Mouse (Mus musculus) spleen, adult 18-20 months (tissue): Measurements from ENCODE around the gene Zc3h13.
A peak's percentile ranks its signal among the peaks of the same experiment; 100 is the strongest.

Experiments used
- DNase-seq, 2 experiments: peaks; one replicate each; pipeline ENCODE4 v3.0.0; 2022; ENCODE audit warnings: mixed read lengths in 2 of 2

Zc3h13 gene

DNA sequence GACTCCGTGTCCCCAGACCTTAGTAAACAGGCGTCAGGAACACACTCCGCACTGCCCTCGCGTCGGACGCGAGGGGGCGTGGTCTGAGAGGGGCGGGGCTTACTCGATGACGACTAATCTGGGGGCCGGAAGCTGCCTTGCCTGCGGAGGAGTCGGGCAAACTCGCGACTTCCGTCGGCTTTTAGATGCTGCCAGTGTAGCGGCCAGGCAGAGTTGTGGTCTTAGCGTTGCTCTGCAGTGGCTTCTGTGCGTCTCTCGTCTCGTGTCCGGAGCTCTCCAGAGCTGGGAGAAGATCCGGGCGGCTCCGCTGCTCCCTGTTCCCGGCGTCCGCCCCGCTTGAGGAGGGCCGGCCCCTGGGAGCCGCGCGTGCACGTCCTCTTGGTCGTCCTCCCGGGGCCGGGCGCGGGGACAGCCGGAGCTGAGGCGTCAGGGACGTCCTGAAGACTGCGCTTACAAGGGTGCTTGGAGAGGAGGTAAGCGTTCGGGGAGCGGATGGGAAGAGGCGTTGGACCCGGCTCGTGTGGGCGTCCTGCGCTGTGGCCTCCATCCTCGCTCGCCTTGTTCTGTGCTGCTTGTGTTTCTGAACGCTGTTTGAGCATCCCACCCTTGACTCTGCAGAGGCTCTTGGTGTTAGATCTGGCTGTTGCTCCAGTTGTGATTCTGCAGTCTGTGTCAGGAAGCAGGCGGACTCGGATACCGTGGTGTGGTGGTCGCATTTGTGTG lies at the start of gene Zc3h13:
Gene Zc3h13 (plus strand): TSS at position 181 of the 723 bp plus-strand sequence.
- DNase-seq, result peak; percentile 91 to 98

GRCm38 (mm10) chr14:75235552-75235951 lies 48.6 kb upstream of the Zc3h13 start:
- DNase-seq, result no peak

DNA sequence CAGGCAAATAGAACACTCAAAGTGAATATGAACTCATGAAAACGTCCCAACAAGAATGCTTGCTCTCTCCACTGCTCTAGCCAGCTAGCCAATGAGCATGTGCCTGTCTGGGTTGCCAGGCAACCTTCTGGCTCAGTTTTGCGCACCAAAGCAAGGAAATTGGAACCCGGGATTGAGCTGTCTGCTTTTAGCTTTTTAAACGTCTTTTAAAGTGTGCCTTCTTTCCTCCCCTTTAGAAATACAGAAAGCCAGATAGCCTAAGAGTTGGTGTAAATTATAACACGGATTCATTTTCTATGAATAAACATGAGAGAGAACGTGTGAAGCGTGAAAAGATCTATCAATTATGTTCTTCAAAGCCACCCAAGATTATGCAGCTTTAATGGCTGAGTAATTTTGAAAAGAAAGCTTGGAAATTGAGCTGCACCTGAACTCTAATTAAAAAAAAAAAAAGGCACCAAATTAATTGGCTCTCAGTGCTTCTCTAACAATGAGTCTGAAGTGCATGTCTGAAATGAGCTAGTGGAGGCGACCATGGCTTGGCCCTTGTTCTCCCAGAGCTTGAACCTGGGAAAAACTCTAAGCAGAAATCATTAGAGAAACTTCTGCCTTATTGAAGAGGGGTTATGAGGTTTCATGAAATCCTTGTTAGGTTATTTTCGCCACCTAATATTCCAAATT lies 48.1 kb upstream of the Zc3h13 start:
- no peak for DNase-seq

DNA sequence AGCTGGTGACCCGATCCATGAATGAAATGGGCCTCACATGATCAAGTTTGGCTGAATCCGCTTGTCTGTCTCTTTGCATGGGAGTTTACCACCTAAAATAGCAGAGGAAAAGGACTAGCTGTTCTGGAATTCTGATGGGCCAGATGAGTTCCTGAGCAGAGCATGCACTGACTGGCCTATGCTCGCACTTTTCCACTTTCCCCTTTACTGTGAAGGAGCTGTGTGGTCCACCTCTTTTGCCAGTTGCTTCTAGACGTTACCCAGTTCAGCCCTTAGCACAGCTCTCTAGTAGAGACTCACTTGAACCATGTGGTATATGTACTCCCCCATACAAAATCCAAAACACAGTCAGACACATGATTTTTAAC lies 47.6 kb upstream of the Zc3h13 start:
- no peak for DNase-seq

DNA sequence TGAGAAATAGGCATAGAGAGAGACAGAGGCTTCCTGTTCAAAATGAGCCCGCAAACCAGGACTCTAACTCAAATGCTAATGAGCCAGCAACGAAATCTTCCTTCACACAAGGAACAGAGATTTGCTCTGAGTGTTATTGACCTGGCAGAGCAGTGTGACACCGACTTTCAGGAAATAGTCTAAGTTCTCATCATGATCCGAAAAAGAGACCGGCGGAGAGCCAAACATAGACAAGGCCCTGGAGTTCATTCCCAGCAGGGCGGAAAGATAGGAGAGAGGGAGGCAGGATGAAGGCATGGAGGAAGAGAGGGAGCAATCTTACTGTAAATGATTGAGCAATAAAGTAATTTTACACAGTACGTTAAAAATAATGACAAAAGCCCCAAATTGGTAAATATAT lies 47.1 kb upstream of the Zc3h13 start:
- no peak for DNase-seq

DNA sequence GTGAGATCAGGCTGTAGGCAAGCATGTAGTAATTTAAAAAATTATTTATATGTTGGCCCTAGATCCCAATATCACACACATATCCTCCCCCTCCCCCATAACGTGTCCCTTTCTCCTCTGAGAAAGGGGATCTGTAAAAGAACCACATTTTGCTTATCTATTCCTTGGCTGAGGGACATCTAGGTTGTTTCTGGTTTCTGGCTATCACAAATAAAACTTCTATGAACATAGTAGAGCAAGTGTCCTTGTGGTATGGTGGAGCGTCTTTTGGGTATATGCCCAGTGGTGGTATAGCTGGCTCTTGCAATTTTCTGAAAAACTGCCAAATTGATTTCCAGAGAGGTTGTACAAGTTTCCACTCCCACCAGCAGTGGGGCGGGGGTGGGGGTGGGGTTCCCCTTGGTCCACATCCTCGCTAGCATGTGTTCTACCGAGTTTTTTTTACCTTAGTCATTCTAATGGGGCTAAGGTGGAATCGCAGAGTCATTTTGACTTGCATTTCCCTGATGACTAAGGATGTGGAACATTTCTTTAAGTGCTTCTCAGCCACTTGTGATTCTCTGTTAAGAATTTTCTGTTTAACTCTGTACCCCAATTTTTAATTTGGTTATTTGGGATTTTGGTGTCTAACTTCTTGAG lies 46.0 kb upstream of the Zc3h13 start:
- no peak for DNase-seq

GRCm38 (mm10) chr14:75242087-75242486 lies 42.1 kb upstream of the Zc3h13 start, which contains the start of gene Cpb2:
Cpb2 (plus strand) TSS chr14:75242287.
- DNase-seq, result no peak

- DNase-seq, result no peak
Observed at GRCm38 (mm10) chr14:75246024-75247000, 37.9 kb upstream of the Zc3h13 start.

DNA sequence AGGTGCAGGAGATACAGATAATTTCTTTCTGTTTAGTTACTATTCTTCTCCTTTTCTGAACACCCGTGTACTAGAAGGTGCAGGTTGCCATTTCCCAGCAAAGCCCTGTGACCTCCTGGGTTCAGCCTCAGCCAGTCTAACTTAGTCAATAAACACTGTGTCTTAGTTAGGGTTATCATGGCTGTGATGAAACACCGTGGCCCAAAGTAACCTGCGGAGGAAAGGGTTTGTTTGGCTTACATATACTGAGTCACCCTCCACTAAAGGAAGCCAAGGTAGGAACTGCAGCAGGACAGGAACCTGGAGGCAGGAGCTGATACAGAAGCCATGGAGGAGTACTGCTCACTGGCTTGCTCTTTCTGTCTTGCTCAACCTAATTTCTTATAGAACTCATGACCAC lies 33.7 kb upstream of the Zc3h13 start:
- no peak for DNase-seq

GRCm38 (mm10) chr14:75256521-75256920 lies 27.7 kb upstream of the Zc3h13 start:
- DNase-seq, result no peak

- no peak for DNase-seq
Observed at GRCm38 (mm10) chr14:75269531-75269930, 14.6 kb upstream of the Zc3h13 start.

DNA sequence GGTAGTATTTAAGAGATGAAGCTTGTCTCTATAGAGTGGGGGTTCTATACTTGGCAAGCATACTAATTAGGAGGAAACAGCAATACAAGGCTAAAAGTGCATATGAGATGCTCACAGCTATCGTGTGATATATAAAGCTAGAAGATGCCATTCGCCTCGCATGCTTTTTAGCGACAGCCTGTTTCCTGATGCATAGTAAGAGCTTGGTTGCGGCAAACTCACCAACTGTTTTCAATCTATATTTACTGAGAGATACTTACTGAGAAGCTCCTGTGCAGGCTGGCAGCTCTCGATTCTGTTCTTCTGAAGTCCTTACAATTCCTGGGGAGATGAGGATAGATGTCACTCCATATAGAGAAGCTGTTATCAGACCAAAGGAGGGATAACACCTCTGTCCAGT lies 4.5 kb upstream of the Zc3h13 start:
- no peak for DNase-seq

DNA sequence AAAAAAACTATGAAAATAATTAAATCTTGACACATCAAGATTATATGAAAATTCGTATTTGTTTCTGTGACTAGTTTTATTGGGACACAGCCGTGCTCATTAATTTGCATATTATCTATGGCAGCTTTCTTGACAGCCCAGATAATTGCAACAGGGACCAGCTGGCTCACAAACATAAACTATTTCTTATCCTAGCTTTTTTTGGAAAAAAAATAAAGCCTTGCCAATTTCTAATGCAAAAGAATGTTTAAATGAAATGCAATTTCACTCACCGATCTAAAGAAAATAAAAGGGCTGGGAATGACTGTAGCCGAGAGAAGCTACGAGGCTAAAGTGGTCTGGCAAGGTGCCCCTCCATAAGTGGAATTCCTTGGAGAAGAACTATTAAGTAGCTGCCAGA lies 3.8 kb upstream of the Zc3h13 start:
- DNase-seq, result no peak

- peak in 1 of 2 experiments; percentile 16 for DNase-seq
Observed at GRCm38 (mm10) chr14:75283609-75284192, 472 bp upstream of the Zc3h13 start.

- no peak for DNase-seq
Observed at GRCm38 (mm10) chr14:75301081-75301480, 16.9 kb downstream of the Zc3h13 start.

DNA sequence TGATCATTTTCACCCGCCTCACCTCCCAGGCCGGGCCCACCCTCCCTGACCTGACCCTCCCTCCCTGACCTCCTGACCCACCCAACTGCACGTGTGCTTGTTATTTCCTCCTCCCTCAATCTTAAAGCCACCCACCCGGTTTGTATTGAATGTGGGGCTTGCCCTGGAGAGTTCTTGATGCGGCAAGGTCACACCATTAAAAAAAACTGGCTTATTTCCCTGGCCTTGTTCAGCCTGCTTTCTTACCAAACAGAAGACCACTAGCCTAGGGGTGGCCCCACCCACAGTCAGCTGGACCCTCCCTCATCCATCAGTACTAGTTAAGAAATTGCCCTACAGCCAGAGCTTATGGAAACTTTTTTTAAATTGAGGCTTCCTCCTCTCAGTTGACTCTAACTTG lies 19.6 kb downstream of the Zc3h13 start:
- DNase-seq, result no peak

DNA sequence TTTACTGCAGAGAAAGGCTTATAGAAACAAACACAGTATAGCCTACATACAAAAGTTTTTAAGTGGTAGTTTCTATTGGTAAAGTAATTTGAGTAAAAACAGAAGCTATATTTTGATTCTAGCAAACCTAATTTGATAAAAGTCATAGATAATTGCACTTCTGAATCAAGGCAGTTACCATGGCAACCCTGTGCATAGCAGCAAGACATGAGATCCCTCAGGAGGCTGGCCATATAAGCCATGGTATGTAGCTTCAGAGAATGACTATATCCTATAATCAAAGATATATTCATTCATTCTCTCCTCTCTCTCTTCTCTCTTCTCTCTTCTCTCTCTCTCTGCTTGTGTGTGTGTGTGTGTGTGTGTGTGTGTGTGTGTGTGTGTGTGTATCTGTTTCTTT lies 23.7 kb downstream of the Zc3h13 start:
- no peak for DNase-seq

- no peak for DNase-seq
Observed at GRCm38 (mm10) chr14:75309336-75309992, 25.3 kb downstream of the Zc3h13 start.

GRCm38 (mm10) chr14:75314484-75314883 lies 30.3 kb downstream of the Zc3h13 start:
- no peak for DNase-seq

GRCm38 (mm10) chr14:75318736-75319135 lies 34.6 kb downstream of the Zc3h13 start:
- no peak for DNase-seq

DNA sequence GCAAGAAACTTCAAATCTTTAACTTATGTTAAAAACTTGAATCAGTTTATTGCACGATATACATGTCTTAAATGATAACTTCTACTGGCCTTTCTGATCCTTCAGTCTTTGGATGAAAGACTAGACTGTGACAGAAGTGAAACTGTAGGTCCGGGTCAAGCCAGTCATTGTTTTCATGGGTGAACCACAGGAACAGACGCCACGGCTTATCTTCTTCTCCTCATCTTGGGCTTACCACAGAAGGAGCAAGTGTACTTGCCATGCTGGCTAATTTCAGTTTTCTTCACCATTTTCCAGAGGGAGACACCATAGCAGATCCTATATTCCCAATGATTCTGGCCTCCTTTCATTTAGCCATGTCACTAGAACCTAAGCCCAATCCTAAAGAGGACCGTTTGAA lies 36.1 kb downstream of the Zc3h13 start:
- DNase-seq, result no peak

DNA sequence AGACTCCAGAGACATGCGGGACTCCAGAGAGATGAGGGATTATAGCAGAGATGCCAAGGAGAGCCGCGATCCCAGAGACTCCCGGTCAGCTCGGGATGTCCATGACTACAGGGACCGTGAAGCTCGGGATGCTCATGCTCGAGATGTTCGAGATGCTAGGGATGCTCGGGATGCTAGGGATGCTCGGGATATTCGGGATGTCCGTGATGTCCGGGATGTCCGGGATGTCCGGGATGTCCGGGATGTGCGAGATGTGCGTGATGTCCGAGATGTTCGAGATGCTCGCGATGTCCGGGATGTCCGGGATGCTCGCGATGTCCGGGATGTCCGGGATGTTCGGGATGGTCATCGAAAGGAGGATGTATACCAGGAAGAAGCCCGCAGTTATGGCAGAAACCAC lies 39.2 kb downstream of the Zc3h13 start:
- no peak for DNase-seq
